Mouse (Mus musculus) neural tube, embryonic 13.5 days (tissue): ENCODE results near the gene Rab11fip3. TPM values are rescaled to one million over a fixed set of nuclear protein-coding genes. Genes with fewer than 3 reads are reported as not detected.
A peak's percentile ranks its signal among the peaks of the same experiment; 100 is the strongest.

ENCODE experiments used
- ATAC-seq: fragments of 200-750 bp; cut with Nextera tagmentation; 2 replicates; pipeline ENCODE4 v1.8.0; 2017; ENCODE audit warnings: low read depth, mild to moderate bottlenecking, moderate TSS enrichment, moderate library complexity
- H3K27ac ChIP-seq: fragments of 300-500 bp; sonication (generic); replicated peaks from 2 replicates; pipeline ENCODE4 v1.5.1; 2015; ENCODE audit warnings: moderate library complexity, mild to moderate bottlenecking, inconsistent platforms
- H3K27me3 ChIP-seq: fragments of 300-500 bp; sonication (generic); 2 replicates; pipeline ENCODE4 v1.6.1; 2015; ENCODE audit warnings: mild to moderate bottlenecking, inconsistent platforms
- H3K36me3 ChIP-seq: fragments of 300-500 bp; sonication (generic); 2 replicates; pipeline ENCODE4 v1.6.1; 2015; ENCODE audit warnings: mild to moderate bottlenecking, inconsistent platforms
- H3K4me1 ChIP-seq: fragments of 300-500 bp; sonication (generic); replicated peaks from 2 replicates; pipeline ENCODE4 v1.6.1; 2015; ENCODE audit warnings: inconsistent platforms
- H3K4me2 ChIP-seq: fragments of 300-500 bp; sonication (generic); 2 replicates; pipeline ENCODE4 v1.6.1; 2015; ENCODE audit warnings: inconsistent platforms, mild to moderate bottlenecking, moderate library complexity
- H3K4me3 ChIP-seq: fragments of 300-500 bp; sonication (generic); 2 replicates; pipeline ENCODE4 v1.5.1; 2015; ENCODE audit warnings: mild to moderate bottlenecking, inconsistent platforms
- H3K9ac ChIP-seq: fragments of 300-500 bp; sonication (generic); 2 replicates; pipeline ENCODE4 v1.6.1; 2015; ENCODE audit warnings: moderate library complexity, mild to moderate bottlenecking, inconsistent platforms
- H3K9me3 ChIP-seq: fragments of 300-500 bp; sonication (generic); 2 replicates; pipeline ENCODE4 v1.6.1; 2016; ENCODE audit warnings: inconsistent platforms
- WGBS: fragments of 180-500 bp; shearing (Covaris S2); methylation state at CpG from one replicate; pipeline ENCODE4 v1.1.7; 2015; 5-methylcytosine and 5-hydroxymethylcytosine counted together
- polyA plus RNA-seq: library from polyadenylated mRNA; unstranded; fragments of >200 nt; fragmentation: Nextera tagmentation; extraction: Ambion mirVana; gene quantifications from 2 replicates; pipeline ENCODE4 v1.2.1, GENCODE M21; 2015

The Rab11fip3 gene
- polyA plus RNA-seq, 1 experiment from 2014 or later, result 28.3 TPM

DNA sequence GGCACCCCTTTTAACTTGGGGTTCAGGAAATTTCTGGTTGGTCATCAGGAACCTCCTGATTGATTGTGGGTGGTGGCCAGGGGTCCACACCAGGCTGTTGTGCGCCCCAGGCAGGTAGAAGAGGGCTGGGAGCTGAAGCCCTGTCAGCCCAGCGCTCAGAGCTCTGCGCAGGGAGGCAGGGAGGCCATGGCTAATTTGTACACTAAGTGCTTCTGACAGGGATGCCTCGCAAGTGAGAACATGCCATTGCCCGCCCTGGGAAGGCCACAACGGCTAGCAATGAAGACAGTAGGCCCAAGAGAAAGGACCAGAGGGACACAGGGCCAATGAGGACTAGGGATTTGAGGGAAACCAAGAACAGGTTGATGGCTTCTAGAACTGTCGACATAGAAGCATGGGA lies 112.7 kb downstream of the Rab11fip3 start:
- Histone ChIP-seq H3K27me3 (peaks cover 26% of the 10 kb centered on the region), H3K4me1 (peaks cover 6% of the 10 kb centered on the region), H3K9ac (no peak overlapping the region), H3K4me2 (no peak overlapping the region), H3K9me3 (no peaks in the 10 kb centered on the region), H3K27ac (no peak overlapping the region), H3K4me3 (no peak overlapping the region), H3K36me3 (peaks cover 41% of the 10 kb centered on the region)
- 82% methylated on average over 7 of the region's 7 CpGs for WGBS
- no peak for ATAC-seq

DNA sequence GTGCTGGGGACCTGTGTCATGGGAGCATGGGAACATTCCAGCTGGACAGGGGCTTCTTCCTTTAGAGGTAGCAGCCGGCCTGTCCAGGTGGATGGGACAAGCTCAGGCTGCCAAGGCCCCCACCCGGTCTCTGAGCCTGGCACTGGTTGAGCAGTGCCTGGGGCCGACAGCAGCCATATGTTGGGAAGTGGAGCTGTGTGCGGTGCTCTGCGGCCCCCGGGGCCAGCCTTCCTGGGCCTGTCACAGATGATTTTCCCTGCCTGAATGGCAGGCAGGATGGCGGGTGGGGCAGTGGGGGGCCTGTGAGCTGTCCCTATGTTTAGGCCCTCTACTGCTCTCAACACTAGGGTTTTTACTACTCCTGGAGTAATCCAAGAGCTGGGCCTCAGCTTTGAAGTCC lies 113.2 kb downstream of the Rab11fip3 start:
- no peak for ATAC-seq

DNA sequence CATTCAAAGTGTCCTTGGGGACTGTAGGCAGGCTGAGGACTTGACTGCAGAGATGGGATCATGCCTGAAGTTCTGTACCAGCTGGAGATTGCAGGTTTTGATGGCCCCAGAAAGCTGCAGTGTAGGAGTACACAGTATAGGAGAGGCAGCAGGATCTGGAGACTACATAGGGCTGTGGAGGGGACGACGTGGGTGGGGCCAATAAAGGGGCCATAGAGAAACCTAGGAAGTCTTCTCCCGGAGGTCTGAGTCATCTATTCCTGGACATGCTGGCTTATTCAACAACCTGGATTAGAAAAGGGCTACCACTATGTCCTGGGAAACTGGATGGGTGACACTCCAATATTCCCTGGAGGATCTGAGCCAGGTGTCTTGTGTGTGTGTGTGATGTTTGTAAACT lies 113.6 kb downstream of the Rab11fip3 start:
- WGBS, result 44% methylated on average over 3 of the region's 3 CpGs
- Histone ChIP-seq H3K9me3 (no peaks in the 10 kb centered on the region), H3K9ac (no peak overlapping the region)

More for the DNA sequence above, 113.2 kb downstream of the Rab11fip3 start:
- no peak overlapping the region for H3K9ac ChIP-seq
- H3K9me3 ChIP-seq, result no peaks in the 10 kb centered on the region
- H3K4me1 ChIP-seq, result peaks cover 10% of the 10 kb centered on the region
- no peak overlapping the region for H3K4me2 ChIP-seq
- peaks cover 31% of the 10 kb centered on the region for H3K27me3 ChIP-seq
- 57% methylated on average over 7 of the region's 7 CpGs for WGBS
- no peak overlapping the region for H3K27ac ChIP-seq
- H3K4me3 ChIP-seq, result no peak overlapping the region
- H3K36me3 ChIP-seq, result peaks cover 37% of the 10 kb centered on the region

DNA sequence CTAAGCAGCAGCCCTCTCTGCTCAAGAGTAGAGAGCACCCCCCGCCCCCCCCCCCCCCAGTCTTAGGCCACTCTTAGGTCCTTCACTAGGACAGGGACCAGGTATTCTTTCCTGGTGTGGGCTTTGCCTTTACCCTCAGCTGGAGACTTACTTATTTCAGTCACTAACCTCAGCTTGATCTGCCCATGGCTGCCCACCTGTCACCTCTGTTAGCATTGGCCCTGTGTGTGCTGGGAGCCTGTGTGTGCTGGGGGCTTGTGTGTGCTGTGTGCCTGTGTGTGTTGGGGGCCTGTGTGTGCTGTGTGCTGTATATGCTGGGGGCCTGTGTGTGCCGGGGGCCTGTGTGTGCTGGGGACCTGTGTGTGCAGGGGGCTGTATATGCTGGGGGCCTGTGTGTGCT lies 114.7 kb downstream of the Rab11fip3 start:
- ATAC-seq, result no peak
- Histone ChIP-seq H3K36me3 (peaks cover 24% of the 10 kb centered on the region), H3K9ac (no peak overlapping the region), H3K9me3 (no peaks in the 10 kb centered on the region), H3K4me1 (peaks cover 13% of the 10 kb centered on the region), H3K4me2 (no peak overlapping the region), H3K27me3 (peaks cover 46% of the 10 kb centered on the region), H3K27ac (no peak overlapping the region), H3K4me3 (no peak overlapping the region)
- WGBS, result 80% methylated on average over 1 of the region's 2 CpGs

More for the DNA sequence above, 113.6 kb downstream of the Rab11fip3 start:
- Histone ChIP-seq H3K36me3 (peaks cover 33% of the 10 kb centered on the region), H3K27ac (no peak overlapping the region), H3K4me1 (peaks cover 13% of the 10 kb centered on the region), H3K4me2 (no peak overlapping the region), H3K27me3 (peaks cover 35% of the 10 kb centered on the region), H3K4me3 (no peak overlapping the region)
- no peak for ATAC-seq

DNA sequence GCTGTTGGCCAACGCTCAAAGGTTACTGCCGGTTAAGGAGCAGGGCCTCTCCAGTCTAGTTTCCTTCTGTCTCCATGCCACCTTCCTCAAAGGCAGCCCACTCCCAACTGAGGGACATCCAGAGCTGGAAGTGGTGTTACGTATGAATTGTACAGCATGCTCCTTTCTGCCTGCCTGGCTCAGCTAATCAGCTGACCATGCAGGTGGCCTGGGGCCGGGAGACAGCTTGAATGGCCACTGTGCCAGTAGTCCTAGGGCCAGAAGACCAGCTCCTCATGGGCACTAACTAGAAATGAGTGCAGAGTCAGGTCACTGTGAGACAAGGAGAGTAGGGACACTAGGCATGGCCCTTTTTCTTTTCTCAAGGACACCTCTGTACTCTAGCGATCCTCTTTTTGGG lies 116.2 kb downstream of the Rab11fip3 start:
- Histone ChIP-seq H3K4me2 (no peak overlapping the region), H3K9me3 (no peaks in the 10 kb centered on the region), H3K9ac (no peak overlapping the region), H3K4me1 (peaks cover 13% of the 10 kb centered on the region), H3K4me3 (no peak overlapping the region), H3K27me3 (peaks cover 48% of the 10 kb centered on the region), H3K36me3 (peaks cover 9% of the 10 kb centered on the region), H3K27ac (no peak overlapping the region)
- 79% methylated on average over 5 of the region's 5 CpGs for WGBS
- no peak for ATAC-seq

DNA sequence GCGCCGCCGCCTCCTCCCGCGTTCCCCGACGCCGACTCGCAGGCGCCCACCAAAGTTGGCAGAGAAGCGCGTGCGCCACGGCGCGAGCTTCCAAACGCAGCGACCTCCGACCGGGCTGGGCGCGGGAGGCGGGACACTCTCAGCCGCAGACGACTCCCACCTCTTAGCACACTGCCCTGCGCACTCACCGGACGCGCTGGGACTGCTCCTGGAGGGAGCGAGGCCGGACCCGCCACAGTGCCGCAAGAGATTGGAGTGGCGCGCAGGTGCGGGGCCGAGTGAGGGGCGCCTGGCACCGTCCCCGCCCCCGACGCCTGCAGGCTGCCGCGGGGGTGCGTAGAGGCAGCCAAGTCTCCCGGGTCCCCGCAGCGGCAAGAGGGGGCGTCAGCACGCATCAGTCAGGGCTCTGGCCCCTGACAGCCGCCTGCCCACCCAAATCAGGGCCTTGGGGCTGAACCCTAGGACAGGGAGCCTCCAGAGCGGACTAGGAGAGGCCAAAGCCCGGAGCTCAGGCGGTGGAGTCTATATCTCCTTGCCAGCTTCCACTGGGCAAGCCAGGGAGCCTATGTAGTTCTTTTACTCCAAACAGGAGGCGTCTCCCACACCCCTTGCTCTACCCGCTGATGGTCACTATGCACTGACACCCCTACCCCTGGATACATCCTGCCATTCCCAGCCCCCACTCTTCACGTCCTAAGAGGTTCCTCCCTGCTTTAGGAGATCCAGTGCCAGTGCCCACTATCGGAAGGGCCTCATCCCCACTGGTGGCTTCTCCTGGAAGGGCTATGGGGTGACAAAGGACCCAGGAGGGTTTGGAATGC lies 117.3 kb downstream of the Rab11fip3 start, which contains the start of gene A930017K11Rik:
TSS of gene A930017K11Rik (minus strand) at position 763 of the 821 bp plus-strand sequence.
- no peak for ATAC-seq
- Histone ChIP-seq H3K9ac (peak within 1 kb of the TSS; percentile 32; the same call in 1 of the 2 replicates), H3K27me3 (peaks cover 48% of the 10 kb centered on the region), H3K4me2 (peak within 1 kb of the TSS; percentile 52), H3K9me3 (no peaks in the 10 kb centered on the region), H3K27ac (no peak within 1 kb of the TSS), H3K4me3 (peak within 1 kb of the TSS; percentile 31), H3K36me3 (no peaks in the 10 kb centered on the region), H3K4me1 (peaks cover 13% of the 10 kb centered on the region)
- 1% methylated on average over 58 of the region's 58 CpGs for WGBS

DNA sequence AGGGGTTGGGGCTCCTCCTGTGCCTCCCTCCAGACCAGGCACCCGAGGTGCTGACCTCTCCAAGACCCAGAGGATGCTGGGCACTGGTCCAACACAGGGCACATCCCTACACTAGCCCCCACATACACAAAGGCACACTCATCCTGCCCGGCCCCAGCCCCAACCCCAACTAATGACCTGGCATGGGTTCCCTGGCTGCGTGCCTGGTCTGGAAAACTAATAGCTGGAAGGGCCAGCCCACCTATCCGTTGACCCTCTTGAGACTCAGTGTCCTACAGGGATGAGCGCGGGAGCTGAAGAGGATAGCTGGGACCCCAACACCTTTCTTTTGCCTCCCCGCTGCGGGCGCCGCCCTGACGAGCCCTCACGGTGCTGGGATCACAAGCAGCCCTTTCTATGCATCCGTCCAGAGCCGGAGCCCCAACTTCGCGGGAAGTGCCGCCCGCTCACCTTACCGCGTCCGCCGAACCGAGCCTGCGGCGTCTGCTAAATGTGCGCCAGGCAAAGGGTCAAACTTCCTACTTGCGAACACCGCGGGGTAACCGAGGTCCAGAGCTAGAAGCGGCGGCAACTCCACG lies 118.0 kb downstream of the Rab11fip3 start:
- no peak for ATAC-seq
- Histone ChIP-seq H3K27me3 (peaks cover 48% of the 10 kb centered on the region), H3K4me3 (peak overlapping the region; percentile 31), H3K4me1 (peaks cover 13% of the 10 kb centered on the region), H3K27ac (no peak overlapping the region), H3K9me3 (no peaks in the 10 kb centered on the region), H3K4me2 (peak overlapping the region; percentile 52), H3K36me3 (no peaks in the 10 kb centered on the region), H3K9ac (no peak overlapping the region)
- WGBS, result under 1% methylated on average over 33 of the region's 33 CpGs

DNA sequence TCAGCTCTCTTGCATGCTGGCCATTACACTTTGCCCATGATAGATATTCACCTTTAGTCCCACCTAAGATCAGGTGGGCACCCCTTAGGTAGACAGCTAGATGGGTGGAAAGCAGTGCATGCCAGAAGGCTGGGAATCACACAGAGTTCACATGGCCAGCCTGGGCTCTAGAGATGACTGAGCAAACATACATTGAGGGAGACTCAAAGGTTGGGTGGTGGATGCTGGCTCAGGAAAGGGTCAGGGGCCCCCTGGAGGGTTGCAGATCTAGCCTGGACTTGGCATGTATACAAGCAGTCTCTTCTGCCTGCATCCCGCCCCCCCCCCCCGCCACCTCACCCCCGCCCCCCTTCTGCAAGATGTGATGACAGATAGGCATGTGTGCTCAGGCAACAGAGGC lies 118.6 kb downstream of the Rab11fip3 start:
- H3K27me3 ChIP-seq, result peaks cover 48% of the 10 kb centered on the region
- no peak overlapping the region for H3K27ac ChIP-seq
- H3K9me3 ChIP-seq, result no peaks in the 10 kb centered on the region
- no peak overlapping the region for H3K4me3 ChIP-seq
- no peak overlapping the region for H3K4me2 ChIP-seq
- H3K36me3 ChIP-seq, result no peaks in the 10 kb centered on the region
- ATAC-seq, result no peak
- H3K9ac ChIP-seq, result no peak overlapping the region
- peaks cover 13% of the 10 kb centered on the region for H3K4me1 ChIP-seq
- WGBS, result 11% methylated on average over 3 of the region's 3 CpGs

DNA sequence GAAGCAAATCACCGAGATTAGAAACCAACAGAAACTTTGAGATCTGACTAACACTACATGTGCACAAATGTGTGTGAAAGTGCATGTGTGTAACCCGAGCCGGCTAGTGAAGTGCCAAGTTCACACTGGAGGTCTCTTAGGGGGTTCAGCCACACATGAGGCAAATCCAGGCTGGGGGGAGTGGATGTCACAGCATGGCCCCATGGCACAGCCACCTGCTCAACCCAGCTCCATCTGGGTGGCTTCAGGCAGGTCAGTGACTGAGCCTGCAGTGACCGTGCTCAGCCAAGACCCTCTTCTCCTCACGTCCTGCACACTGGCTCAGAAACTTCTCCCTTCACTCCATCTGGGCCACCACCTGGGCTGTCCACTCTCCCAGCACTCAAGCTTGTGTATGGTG lies 119.4 kb downstream of the Rab11fip3 start:
- H3K9me3 ChIP-seq, result no peaks in the 10 kb centered on the region
- H3K36me3 ChIP-seq, result no peaks in the 10 kb centered on the region
- no peak overlapping the region for H3K27ac ChIP-seq
- H3K27me3 ChIP-seq, result peaks cover 48% of the 10 kb centered on the region
- peaks cover 13% of the 10 kb centered on the region for H3K4me1 ChIP-seq
- no peak overlapping the region for H3K9ac ChIP-seq
- 78% methylated on average over 5 of the region's 5 CpGs for WGBS
- H3K4me3 ChIP-seq, result no peak overlapping the region
- ATAC-seq, result no peak
- no peak overlapping the region for H3K4me2 ChIP-seq

DNA sequence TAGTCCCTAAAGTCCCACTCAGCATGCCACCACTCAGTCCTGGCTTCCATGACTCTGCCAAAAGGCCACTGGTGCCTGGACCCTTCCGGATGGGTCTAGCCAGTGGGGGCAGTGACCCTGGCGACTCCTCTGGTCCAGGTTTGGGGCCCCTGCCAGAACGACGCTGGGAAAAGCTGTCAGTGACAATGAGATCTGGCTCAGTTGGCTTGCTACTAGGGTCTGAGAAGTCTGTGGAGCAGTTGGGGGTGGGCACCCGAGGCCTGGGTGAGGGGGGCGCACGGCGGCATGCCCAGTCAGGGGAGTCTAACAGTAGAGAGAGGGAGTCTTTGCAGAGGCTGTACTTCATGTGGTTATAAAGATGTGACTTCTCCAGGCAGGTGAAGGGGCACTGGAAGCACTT lies 121.3 kb downstream of the Rab11fip3 start:
- ATAC-seq, result no peak
- Histone ChIP-seq H3K4me1 (peaks cover 13% of the 10 kb centered on the region), H3K4me2 (no peak overlapping the region), H3K36me3 (no peaks in the 10 kb centered on the region), H3K9ac (no peak overlapping the region), H3K27me3 (peaks cover 36% of the 10 kb centered on the region), H3K9me3 (no peaks in the 10 kb centered on the region), H3K27ac (no peak overlapping the region), H3K4me3 (no peak overlapping the region)
- 82% methylated on average over 8 of the region's 8 CpGs for WGBS

DNA sequence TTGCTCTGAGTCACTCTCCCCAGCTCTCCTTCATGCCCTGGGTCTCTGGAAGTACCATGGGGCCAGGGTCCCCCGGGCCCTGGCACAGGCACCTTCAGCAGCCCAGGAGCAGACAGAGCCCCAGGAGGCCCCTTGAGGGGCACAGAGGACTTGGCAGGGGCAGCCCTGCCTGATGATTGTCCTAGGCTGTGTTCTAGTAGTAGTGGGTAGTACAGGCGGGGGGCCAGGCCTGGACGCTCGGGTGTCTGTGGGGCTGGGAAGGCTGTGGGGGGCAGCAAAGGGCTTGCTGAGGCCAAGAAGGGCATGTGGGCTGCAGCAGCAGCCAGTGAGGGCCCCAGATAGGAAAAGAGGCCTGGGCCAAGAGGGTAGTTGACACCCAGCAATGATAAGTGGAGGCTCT lies 121.8 kb downstream of the Rab11fip3 start:
- Histone ChIP-seq H3K4me2 (no peak overlapping the region), H3K4me3 (no peak overlapping the region), H3K4me1 (peaks cover 13% of the 10 kb centered on the region), H3K9ac (no peak overlapping the region), H3K9me3 (no peaks in the 10 kb centered on the region), H3K36me3 (no peaks in the 10 kb centered on the region), H3K27me3 (peaks cover 31% of the 10 kb centered on the region), H3K27ac (no peak overlapping the region)
- 89% methylated on average over 4 of the region's 4 CpGs for WGBS
- ATAC-seq, result no peak

DNA sequence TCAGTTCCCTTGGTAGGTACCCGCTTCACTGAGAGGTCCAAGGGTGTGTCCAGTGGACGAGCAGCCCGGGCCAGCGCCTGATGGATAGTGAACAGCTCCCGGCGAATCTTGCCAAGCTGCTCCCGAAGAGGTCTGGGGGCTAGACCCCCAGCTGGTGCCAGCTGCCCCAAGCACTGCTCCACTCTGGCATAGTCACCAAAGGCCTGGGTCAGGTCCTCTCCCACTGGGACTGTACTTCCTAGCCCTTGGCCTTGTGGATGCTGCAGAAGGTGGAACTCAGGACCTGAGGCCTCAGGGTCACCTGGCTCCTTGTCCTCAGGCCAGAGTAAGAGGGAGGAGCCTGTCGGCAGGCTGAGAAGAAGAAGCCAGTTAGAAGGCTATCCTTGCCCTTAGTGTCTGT lies 122.5 kb downstream of the Rab11fip3 start:
- no peak overlapping the region for H3K4me3 ChIP-seq
- H3K9ac ChIP-seq, result no peak overlapping the region
- peaks cover 16% of the 10 kb centered on the region for H3K4me1 ChIP-seq
- H3K4me2 ChIP-seq, result no peak overlapping the region
- ATAC-seq, result no peak
- no peaks in the 10 kb centered on the region for H3K36me3 ChIP-seq
- no peak overlapping the region for H3K27ac ChIP-seq
- 82% methylated on average over 8 of the region's 8 CpGs for WGBS
- peaks cover 24% of the 10 kb centered on the region for H3K27me3 ChIP-seq
- no peaks in the 10 kb centered on the region for H3K9me3 ChIP-seq
